Comparison of ENCODE assay signal across 7 mouse cellular contexts in the genomic region with DNA sequence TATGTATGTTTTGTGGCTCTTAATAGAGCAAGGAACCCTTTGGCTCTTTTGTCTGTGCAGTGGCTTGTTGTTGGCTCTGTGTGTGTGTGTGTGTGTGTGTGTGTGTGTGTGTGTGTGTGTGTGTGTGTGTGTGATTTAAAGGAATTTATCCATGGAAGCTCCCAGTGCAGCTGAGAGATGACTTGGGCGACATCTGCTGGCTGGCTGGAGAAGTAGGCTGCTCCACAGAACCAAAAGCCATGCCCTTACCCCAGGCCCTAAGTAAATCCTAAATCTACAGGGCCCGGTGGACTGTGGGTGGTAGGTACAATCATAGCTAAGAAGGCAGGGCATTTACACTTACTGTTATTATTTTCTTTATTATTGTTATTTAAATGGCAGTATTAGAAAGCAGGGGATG.
DNase-seq lines count a peak whose midpoint lies in the region; ATAC-seq and TF ChIP-seq lines count a peak whose summit lies in the region.

No protein-coding gene starts in this region.

- peaks cover 4% of the 10 kb centered on the region; the same call in 1 of the 2 replicates for H3K4me1 ChIP-seq in spleen, adult 2 months (ENCODE audit: control insufficient read depth, insufficient read depth, insufficient read length)
- no peaks in the 10 kb centered on the region; the same call in 1 of the 2 replicates for H3K4me1 ChIP-seq in bone marrow, adult 2 months (ENCODE audit: control insufficient read depth, insufficient read depth, low read length)
- H3K4me1 ChIP-seq in forebrain, embryonic 10.5 days = peaks cover 51% of the 10 kb centered on the region
- H3K4me1 ChIP-seq in hindbrain, postnatal 0 days (ENCODE audit: insufficient read depth, low read length) = peaks cover 21% of the 10 kb centered on the region
- peaks cover 4% of the 10 kb centered on the region; the same call in 1 of the 2 replicates for H3K4me1 ChIP-seq in lung, postnatal 0 days (ENCODE audit: insufficient read depth, low read depth, low read length)

- peak; percentile 70; the same call in 1 of the 2 replicates for TF ChIP-seq CTCF in spleen, adult 2 months (IDR thresholded peaks at IDR 0.05; ENCODE audit: extremely low read depth, insufficient read depth, insufficient read length, insufficient replicate concordance)
- peak; percentile 66; the same call in 1 of the 2 replicates for TF ChIP-seq CTCF in bone marrow, adult 2 months (IDR thresholded peaks at IDR 0.05; ENCODE audit: control insufficient read depth, insufficient read depth, low read length)
- peak; percentile 86 for TF ChIP-seq CTCF in hindbrain, postnatal 0 days (IDR thresholded peaks at IDR 0.05; ENCODE audit: low read depth)
- TF ChIP-seq CTCF in lung, postnatal 0 days (IDR thresholded peaks at IDR 0.05) = peak; percentile 82

- H3K36me3 ChIP-seq in spleen, adult 2 months (ENCODE audit: control insufficient read depth, insufficient read depth, low read length) = no peaks in the 10 kb centered on the region
- H3K36me3 ChIP-seq in forebrain, embryonic 10.5 days (replicated peaks) = no peaks in the 10 kb centered on the region
- H3K36me3 ChIP-seq in hindbrain, postnatal 0 days (ENCODE audit: insufficient read depth, low read length) = no peaks in the 10 kb centered on the region
- H3K36me3 ChIP-seq in lung, postnatal 0 days (ENCODE audit: insufficient read depth, low read length) = no peaks in the 10 kb centered on the region

- no peak overlapping the region for H3K27ac ChIP-seq in spleen, adult 2 months (ENCODE audit: insufficient read depth, low read length)
- no peak overlapping the region for H3K27ac ChIP-seq in bone marrow, adult 2 months (ENCODE audit: control insufficient read depth, insufficient read depth, low read depth, low read length, poor library complexity)
- H3K27ac ChIP-seq in forebrain, embryonic 10.5 days = no peak overlapping the region
- H3K27ac ChIP-seq in hindbrain, postnatal 0 days = no peak overlapping the region
- no peak overlapping the region for H3K27ac ChIP-seq in lung, postnatal 0 days (ENCODE audit: low read length)

- ATAC-seq in hindbrain, postnatal 0 days = peak; percentile 35
- peak; percentile 47; the same call in 1 of the 2 replicates for ATAC-seq in lung, postnatal 0 days

- no peak overlapping the region for H3K4me2 ChIP-seq in hindbrain, postnatal 0 days (ENCODE audit: low read depth, low read length)
- H3K4me2 ChIP-seq in lung, postnatal 0 days (replicated peaks; ENCODE audit: low read depth, low read length) = no peak overlapping the region

- TF ChIP-seq EP300 in lung, postnatal 0 days (IDR thresholded peaks at IDR 0.05) = no peak

- H3K9ac ChIP-seq in hindbrain, postnatal 0 days (replicated peaks; ENCODE audit: low read length) = no peak overlapping the region
- H3K9ac ChIP-seq in lung, postnatal 0 days (replicated peaks; ENCODE audit: low read depth) = no peak overlapping the region

- TF ChIP-seq POLR2A in spleen, adult 2 months (IDR thresholded peaks at IDR 0.05; ENCODE audit: low read depth, low read length) = no peak
- no peak for TF ChIP-seq POLR2A in bone marrow, adult 2 months (IDR thresholded peaks at IDR 0.05; ENCODE audit: borderline replicate concordance, control insufficient read depth, low read depth, low read length)

- whole genome bisulfite sequencing in spleen, adult 2 months = 16% methylated on average over 2 of the region's 2 CpGs
- WGBS in bone marrow, adult 2 months = 10% methylated on average over 2 of the region's 2 CpGs
- 3% methylated on average over 2 of the region's 2 CpGs for WGBS in forebrain, embryonic 10.5 days
- 6% methylated on average over 2 of the region's 2 CpGs for WGBS in hindbrain, postnatal 0 days
- WGBS in lung, postnatal 0 days = 0% methylated on average over 2 of the region's 2 CpGs

- no peak overlapping the region for H3K4me3 ChIP-seq in spleen, adult 2 months (ENCODE audit: extremely low read depth, insufficient read depth, insufficient read length)
- no peak overlapping the region for H3K4me3 ChIP-seq in bone marrow, adult 2 months (replicated peaks; ENCODE audit: control insufficient read depth, low read depth, low read length)
- no peak overlapping the region for H3K4me3 ChIP-seq in forebrain, embryonic 10.5 days
- H3K4me3 ChIP-seq in hindbrain, postnatal 0 days (ENCODE audit: low read length) = no peak overlapping the region
- no peak overlapping the region for H3K4me3 ChIP-seq in lung, postnatal 0 days (ENCODE audit: low read depth, low read length)

- DNase-seq in spleen, adult 2 months (ENCODE audit: low read depth in 1 of 2, low spot score in 2 of 2) = peak in 1 of 2 experiments; percentile 26
- no peak for DNase-seq in spleen, postnatal 4 days (ENCODE audit: low spot score in 2 of 2)
- peak; percentile 81 for DNase-seq in forebrain, embryonic 10.5 days (ENCODE audit: extremely low spot score, low spot score)
- DNase-seq in hindbrain, postnatal 0 days (ENCODE audit: low spot score) = peak; percentile 89
- DNase-seq in lung, postnatal 0 days (ENCODE audit: low spot score) = peak; percentile 78
- DNase-seq in retina, postnatal 1 day = peak; percentile 88

- no peaks in the 10 kb centered on the region for H3K9me3 ChIP-seq in forebrain, embryonic 10.5 days
- no peaks in the 10 kb centered on the region for H3K9me3 ChIP-seq in hindbrain, postnatal 0 days (ENCODE audit: low read length)
- no peaks in the 10 kb centered on the region for H3K9me3 ChIP-seq in lung, postnatal 0 days (ENCODE audit: low read length)

- no peaks in the 10 kb centered on the region for H3K27me3 ChIP-seq in spleen, adult 2 months (ENCODE audit: control insufficient read depth, insufficient read depth, low read length)
- peaks cover 46% of the 10 kb centered on the region for H3K27me3 ChIP-seq in forebrain, embryonic 10.5 days (ENCODE audit: poor library complexity, severe bottlenecking)
- no peaks in the 10 kb centered on the region for H3K27me3 ChIP-seq in hindbrain, postnatal 0 days (ENCODE audit: insufficient read depth, low read length)
- no peaks in the 10 kb centered on the region for H3K27me3 ChIP-seq in lung, postnatal 0 days (replicated peaks; ENCODE audit: insufficient read depth, low read length)

Comparison
In these comparisons a context has a peak if more than half of its experiments do, and no peak if none do; other contexts are left out.
1. DNase-seq: peak in forebrain, embryonic 10.5 days (single experiment), hindbrain, postnatal 0 days (single experiment), lung, postnatal 0 days (single experiment) and retina, postnatal 1 day (single experiment); none in spleen, postnatal 4 days (0 of 2).
2. Peak in every context shown above with its lines, with median percentiles within 50 percentile points of each other: CTCF ChIP-seq.